Mouse (Mus musculus): ENCODE data around the gene Eps8l1. TPM values are rescaled to one million over a fixed set of nuclear protein-coding genes. Genes with fewer than 3 reads are reported as not detected.

Gene Eps8l1
- total and polyA plus RNA-seq, 2 experiments = 1.4 to 6.5 TPM

GRCm38 (mm10) chr7:4496468-4496867 is 36.0 kb downstream of the Eps8l1 start:
- no peak for TF ChIP-seq POLR2A (IDR thresholded peaks at IDR 0.05; ENCODE audit: extremely low read depth, insufficient read depth, low read length)
- no peak for TF ChIP-seq CTCF (IDR thresholded peaks at IDR 0.05; ENCODE audit: low read depth, low read length)
- Histone ChIP-seq H3K79me2 (ENCODE audit: control insufficient read depth, insufficient read depth, low read length) (peaks cover 32% of the 10 kb centered on the region), H3K27me3 (ENCODE audit: control insufficient read depth, insufficient read depth, low read length) (no peaks in the 10 kb centered on the region), H3K36me3 (ENCODE audit: control insufficient read depth, insufficient read depth, low read length) (no peaks in the 10 kb centered on the region; the same call in 1 of the 2 replicates), H3K9ac (ENCODE audit: low read depth, low read length) (no peak overlapping the region), H3K4me1 (ENCODE audit: control insufficient read depth, insufficient read depth, low read length) (peaks cover 10% of the 10 kb centered on the region), H3K27ac (replicated peaks; ENCODE audit: insufficient read depth, low read depth, low read length) (no peak overlapping the region), H3K4me3 (ENCODE audit: insufficient read depth, low read depth, low read length) (no peak overlapping the region)
- no peak for DNase-seq (ENCODE audit: extremely low read depth, low read depth, low spot score)
- WGBS = 84% methylated on average over 3 of the region's 3 CpGs

GRCm38 (mm10) chr7:4497271-4497903 is 36.9 kb downstream of the Eps8l1 start:
- Histone ChIP-seq H3K9ac (ENCODE audit: low read depth, low read length) (no peak overlapping the region), H3K27me3 (ENCODE audit: control insufficient read depth, insufficient read depth, low read length) (no peaks in the 10 kb centered on the region), H3K27ac (replicated peaks; ENCODE audit: insufficient read depth, low read depth, low read length) (no peak overlapping the region), H3K79me2 (ENCODE audit: control insufficient read depth, insufficient read depth, low read length) (peaks cover 32% of the 10 kb centered on the region), H3K4me1 (ENCODE audit: control insufficient read depth, insufficient read depth, low read length) (peaks cover 10% of the 10 kb centered on the region), H3K36me3 (ENCODE audit: control insufficient read depth, insufficient read depth, low read length) (no peaks in the 10 kb centered on the region; the same call in 1 of the 2 replicates), H3K4me3 (ENCODE audit: insufficient read depth, low read depth, low read length) (no peak overlapping the region)
- WGBS = 75% methylated on average over 9 of the region's 9 CpGs
- TF ChIP-seq POLR2A (IDR thresholded peaks at IDR 0.05; ENCODE audit: extremely low read depth, insufficient read depth, low read length) = no peak
- no peak for TF ChIP-seq CTCF (IDR thresholded peaks at IDR 0.05; ENCODE audit: low read depth, low read length)
- peak; percentile 44 for DNase-seq (ENCODE audit: extremely low read depth, low read depth, low spot score)

- 59% methylated on average over 9 of the region's 9 CpGs for WGBS
- peak; percentile 19 for DNase-seq (ENCODE audit: extremely low read depth, low read depth, low spot score)
- Histone ChIP-seq H3K27ac (replicated peaks; ENCODE audit: insufficient read depth, low read depth, low read length) (no peak overlapping the region), H3K36me3 (ENCODE audit: control insufficient read depth, insufficient read depth, low read length) (no peaks in the 10 kb centered on the region; the same call in 1 of the 2 replicates), H3K9ac (ENCODE audit: low read depth, low read length) (no peak overlapping the region), H3K79me2 (ENCODE audit: control insufficient read depth, insufficient read depth, low read length) (peaks cover 32% of the 10 kb centered on the region), H3K27me3 (ENCODE audit: control insufficient read depth, insufficient read depth, low read length) (no peaks in the 10 kb centered on the region), H3K4me1 (ENCODE audit: control insufficient read depth, insufficient read depth, low read length) (peaks cover 10% of the 10 kb centered on the region), H3K4me3 (ENCODE audit: insufficient read depth, low read depth, low read length) (no peak overlapping the region)
- TF ChIP-seq CTCF (IDR thresholded peaks at IDR 0.05; ENCODE audit: low read depth, low read length) = no peak
- no peak for TF ChIP-seq POLR2A (IDR thresholded peaks at IDR 0.05; ENCODE audit: extremely low read depth, insufficient read depth, low read length)
Observed at GRCm38 (mm10) chr7:4498251-4498650, 37.8 kb downstream of the Eps8l1 start.

GRCm38 (mm10) chr7:4499034-4499433 is 38.6 kb downstream of the Eps8l1 start:
- peaks cover 32% of the 10 kb centered on the region for H3K79me2 ChIP-seq (ENCODE audit: control insufficient read depth, insufficient read depth, low read length)
- no peaks in the 10 kb centered on the region; the same call in 1 of the 2 replicates for H3K36me3 ChIP-seq (ENCODE audit: control insufficient read depth, insufficient read depth, low read length)
- H3K9ac ChIP-seq (ENCODE audit: low read depth, low read length) = 0 out of 2 replicates have a peak overlapping the region, but pooled peaks have one; percentile 1
- whole genome bisulfite sequencing = 89% methylated on average over 4 of the region's 4 CpGs
- H3K4me1 ChIP-seq (ENCODE audit: control insufficient read depth, insufficient read depth, low read length) = peaks cover 10% of the 10 kb centered on the region
- TF ChIP-seq CTCF (IDR thresholded peaks at IDR 0.05; ENCODE audit: low read depth, low read length) = no peak
- TF ChIP-seq POLR2A (IDR thresholded peaks at IDR 0.05; ENCODE audit: extremely low read depth, insufficient read depth, low read length) = no peak
- no peak overlapping the region for H3K4me3 ChIP-seq (ENCODE audit: insufficient read depth, low read depth, low read length)
- no peaks in the 10 kb centered on the region for H3K27me3 ChIP-seq (ENCODE audit: control insufficient read depth, insufficient read depth, low read length)
- DNase-seq (ENCODE audit: extremely low read depth, low read depth, low spot score) = no peak
- H3K27ac ChIP-seq (replicated peaks; ENCODE audit: insufficient read depth, low read depth, low read length) = no peak overlapping the region

- H3K4me3 ChIP-seq (ENCODE audit: insufficient read depth, low read depth, low read length) = peak overlapping the region; percentile 97
- H3K36me3 ChIP-seq (ENCODE audit: control insufficient read depth, insufficient read depth, low read length) = no peaks in the 10 kb centered on the region; the same call in 1 of the 2 replicates
- DNase-seq (ENCODE audit: extremely low read depth, low read depth, low spot score) = peak; percentile 24
- under 1% methylated on average over 52 of the region's 52 CpGs for WGBS
- H3K4me1 ChIP-seq (ENCODE audit: control insufficient read depth, insufficient read depth, low read length) = peaks cover 10% of the 10 kb centered on the region
- H3K79me2 ChIP-seq (ENCODE audit: control insufficient read depth, insufficient read depth, low read length) = peaks cover 32% of the 10 kb centered on the region
- H3K27ac ChIP-seq (replicated peaks; ENCODE audit: insufficient read depth, low read depth, low read length) = peak overlapping the region; percentile 20
- H3K9ac ChIP-seq (ENCODE audit: low read depth, low read length) = peak overlapping the region; percentile 91
- no peaks in the 10 kb centered on the region for H3K27me3 ChIP-seq (ENCODE audit: control insufficient read depth, insufficient read depth, low read length)
- TF ChIP-seq POLR2A (IDR thresholded peaks at IDR 0.05; ENCODE audit: extremely low read depth, insufficient read depth, low read length) = no peak
Observed at GRCm38 (mm10) chr7:4500892-4501471, 40.5 kb downstream of the Eps8l1 start.
